Mouse (Mus musculus) kidney, embryonic 14.5 days (tissue): Measurements from ENCODE around the gene Ephb3. TPM values are rescaled to one million over a fixed set of nuclear protein-coding genes. Genes with fewer than 3 reads are reported as not detected.

Source experiments
- ATAC-seq: fragments of 200-750 bp; cut with Nextera tagmentation; 2 replicates; pipeline ENCODE4 v1.8.0; 2017; ENCODE audit warnings: moderate number of reproducible peaks, mild to moderate bottlenecking, moderate TSS enrichment, moderate library complexity; ENCODE audit not compliant: low FRiP score, low TSS enrichment
- H3K27ac ChIP-seq: fragments of 300-500 bp; sonication (generic); 2 replicates; pipeline ENCODE4 v1.5.1; 2014; ENCODE audit warnings: low read depth, mild to moderate bottlenecking, low read length, moderate library complexity, mixed read lengths
- H3K27me3 ChIP-seq: fragments of 300-500 bp; sonication (generic); 2 replicates; pipeline ENCODE4 v1.6.1; 2014; ENCODE audit warnings: mild to moderate bottlenecking, low read length; ENCODE audit not compliant: control insufficient read depth, insufficient read depth
- H3K36me3 ChIP-seq: fragments of 300-500 bp; sonication (generic); 2 replicates; pipeline ENCODE4 v1.6.1; 2014; ENCODE audit warnings: low read length, mixed read lengths; ENCODE audit not compliant: control insufficient read depth, insufficient read depth
- H3K4me1 ChIP-seq: fragments of 300-500 bp; sonication (generic); 2 replicates; pipeline ENCODE4 v1.6.1; 2014; ENCODE audit warnings: low read length, mixed read lengths; ENCODE audit not compliant: control insufficient read depth, insufficient read depth
- H3K4me2 ChIP-seq: fragments of 300-500 bp; sonication (generic); replicated peaks from 2 replicates; pipeline ENCODE4 v1.6.1; 2014; ENCODE audit warnings: low read depth, mild to moderate bottlenecking, low read length
- H3K4me3 ChIP-seq: fragments of 300-500 bp; sonication (generic); 2 replicates; pipeline ENCODE4 v1.5.1; 2014; ENCODE audit warnings: mild to moderate bottlenecking, low read length
- H3K9ac ChIP-seq: fragments of 300-500 bp; sonication (generic); 2 replicates; pipeline ENCODE4 v1.6.1; 2014; ENCODE audit warnings: low read depth, mild to moderate bottlenecking, low read length, moderate library complexity
- H3K9me3 ChIP-seq: fragments of 300-500 bp; sonication (generic); 2 replicates; pipeline ENCODE4 v1.6.1; 2016; ENCODE audit warnings: low read length; ENCODE audit not compliant: control insufficient read depth
- WGBS: fragments of 180-500 bp; shearing (Covaris S2); extraction: QIAGEN DNeasy Blood & Tissue Kit; methylation state at CpG from one replicate; pipeline ENCODE4 v1.1.7; 2014; 5-methylcytosine and 5-hydroxymethylcytosine counted together
- polyA plus RNA-seq: library from polyadenylated mRNA; unstranded; fragments of >200 nt; fragmentation: Nextera tagmentation; extraction: Ambion mirVana; gene quantifications from 2 replicates; pipeline ENCODE4 v1.2.1, GENCODE M21; 2014

The Ephb3 gene
- polyA plus RNA-seq, 1 experiment from 2014 or later: 12.8 TPM

GRCm38 (mm10) chr16:21211501-21211900 is 6.9 kb downstream of the Ephb3 start:
- ATAC-seq: peak; percentile 1; the same call in 1 of the 2 replicates
- H3K27ac ChIP-seq: peak overlapping the region; percentile 90; the same call in 1 of the 2 replicates
- 55% methylated on average over 4 of the region's 4 CpGs for WGBS
- H3K9me3 ChIP-seq: no peaks in the 10 kb centered on the region
- peaks cover 49% of the 10 kb centered on the region for H3K4me1 ChIP-seq
- H3K27me3 ChIP-seq: no peaks in the 10 kb centered on the region
- peak overlapping the region; percentile 45 for H3K9ac ChIP-seq
- H3K4me2 ChIP-seq: peak overlapping the region; percentile 63
- H3K4me3 ChIP-seq: peak overlapping the region; percentile 32
- H3K36me3 ChIP-seq: peaks cover 12% of the 10 kb centered on the region; the same call in 1 of the 2 replicates

DNA sequence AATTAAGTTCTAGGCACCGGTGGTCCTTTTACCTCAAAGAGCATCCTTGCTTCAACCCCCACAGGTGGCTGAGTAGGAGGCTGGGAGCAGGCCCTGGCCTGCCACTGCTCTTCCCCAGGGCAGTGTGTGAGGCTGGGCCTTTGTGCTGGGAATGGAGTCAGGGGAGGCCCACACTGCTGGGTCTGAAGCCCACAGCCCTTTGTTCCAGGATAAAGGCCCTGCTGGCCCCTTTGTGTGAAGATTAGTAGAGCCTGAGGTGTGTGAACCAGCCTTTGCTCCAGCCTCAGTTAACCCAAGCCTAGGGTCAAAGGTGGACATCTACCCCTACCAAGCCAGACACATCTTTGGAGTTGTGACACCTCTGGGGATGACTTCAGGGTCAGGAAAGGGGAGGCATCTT is 7.8 kb downstream of the Ephb3 start:
- no peak for ATAC-seq
- Histone ChIP-seq H3K9ac (no peak overlapping the region), H3K9me3 (no peaks in the 10 kb centered on the region), H3K4me1 (peaks cover 47% of the 10 kb centered on the region), H3K27me3 (no peaks in the 10 kb centered on the region), H3K27ac (no peak overlapping the region), H3K36me3 (peaks cover 16% of the 10 kb centered on the region; the same call in 1 of the 2 replicates), H3K4me3 (no peak overlapping the region), H3K4me2 (no peak overlapping the region)
- 37% methylated on average over 1 of the region's 1 CpGs for WGBS

- Histone ChIP-seq H3K27me3 (no peaks in the 10 kb centered on the region), H3K9ac (no peak overlapping the region), H3K4me3 (no peak overlapping the region), H3K36me3 (peaks cover 28% of the 10 kb centered on the region; the same call in 1 of the 2 replicates), H3K4me2 (no peak overlapping the region), H3K4me1 (peaks cover 47% of the 10 kb centered on the region), H3K9me3 (no peaks in the 10 kb centered on the region), H3K27ac (no peak overlapping the region)
- WGBS: 96% methylated on average over 7 of the region's 7 CpGs
- no peak for ATAC-seq
These were observed 9.4 kb downstream of the Ephb3 start for GRCm38 (mm10) chr16:21213939-21214338.

DNA sequence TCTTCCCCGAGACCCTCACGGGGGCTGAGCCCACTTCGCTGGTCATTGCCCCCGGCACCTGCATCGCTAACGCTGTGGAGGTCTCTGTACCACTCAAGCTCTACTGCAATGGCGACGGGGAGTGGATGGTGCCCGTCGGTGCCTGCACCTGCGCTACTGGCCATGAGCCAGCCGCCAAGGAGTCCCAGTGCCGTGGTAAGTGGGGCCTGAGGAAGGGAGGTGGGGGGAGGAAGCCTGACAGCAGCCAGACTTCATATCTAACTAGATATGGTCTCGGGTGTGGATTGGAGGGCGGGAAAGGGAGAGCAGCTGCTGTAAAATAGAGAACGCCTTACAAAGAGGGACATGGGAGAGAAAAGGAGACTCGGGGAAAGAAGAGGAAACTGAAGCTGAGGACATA is 10.2 kb downstream of the Ephb3 start:
- H3K4me2 ChIP-seq: no peak overlapping the region
- no peaks in the 10 kb centered on the region for H3K9me3 ChIP-seq
- H3K4me1 ChIP-seq: peaks cover 40% of the 10 kb centered on the region
- 85% methylated on average over 17 of the region's 17 CpGs for WGBS
- H3K4me3 ChIP-seq: no peak overlapping the region
- ATAC-seq: no peak
- no peaks in the 10 kb centered on the region for H3K27me3 ChIP-seq
- no peak overlapping the region for H3K27ac ChIP-seq
- peaks cover 31% of the 10 kb centered on the region; the same call in 1 of the 2 replicates for H3K36me3 ChIP-seq
- H3K9ac ChIP-seq: no peak overlapping the region

DNA sequence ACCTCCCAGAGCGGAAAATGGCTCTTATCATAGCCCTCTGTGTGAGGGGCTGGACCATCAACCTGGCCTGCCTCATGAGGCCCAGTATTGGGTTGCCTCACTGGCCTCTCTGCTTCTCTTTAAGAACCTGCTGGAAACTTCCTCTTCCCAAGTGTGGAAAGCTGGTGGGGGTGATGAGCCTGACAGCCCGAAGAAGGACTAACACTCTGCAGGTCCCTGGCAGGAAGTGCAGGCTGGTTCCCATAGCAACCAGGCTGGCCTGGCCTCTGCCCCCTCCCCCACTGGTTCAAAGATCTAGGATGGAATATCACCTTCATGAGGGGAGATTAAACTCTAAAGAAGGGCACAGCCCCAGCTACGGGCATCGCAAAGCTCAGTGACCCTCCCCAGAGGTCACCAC is 11.5 kb downstream of the Ephb3 start:
- Histone ChIP-seq H3K27me3 (no peaks in the 10 kb centered on the region), H3K4me3 (no peak overlapping the region), H3K9me3 (no peaks in the 10 kb centered on the region), H3K9ac (no peak overlapping the region), H3K4me2 (no peak overlapping the region), H3K36me3 (peaks cover 40% of the 10 kb centered on the region; the same call in 1 of the 2 replicates), H3K4me1 (peaks cover 30% of the 10 kb centered on the region), H3K27ac (no peak overlapping the region)
- WGBS: 20% methylated on average over 4 of the region's 4 CpGs
- ATAC-seq: no peak

DNA sequence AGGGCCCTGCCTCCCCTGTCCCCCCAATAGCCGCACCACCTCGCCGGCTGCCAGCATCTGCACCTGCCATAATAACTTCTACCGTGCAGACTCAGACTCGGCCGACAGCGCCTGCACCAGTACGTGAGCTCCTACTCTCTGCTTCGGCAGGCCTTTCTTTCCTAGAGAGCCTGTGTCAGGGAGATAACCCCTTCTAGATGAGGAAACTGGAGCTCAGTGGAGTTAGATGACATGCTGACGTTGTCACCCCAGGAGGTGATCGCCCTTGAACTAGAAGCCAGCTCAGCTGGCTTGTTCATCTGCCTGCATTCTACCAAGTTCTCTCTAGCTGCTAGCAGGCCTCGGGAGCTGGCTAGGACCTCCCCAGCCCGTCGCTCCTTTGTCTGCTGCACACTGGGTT is 12.7 kb downstream of the Ephb3 start:
- 81% methylated on average over 14 of the region's 14 CpGs for WGBS
- H3K27me3 ChIP-seq: no peaks in the 10 kb centered on the region
- no peak overlapping the region for H3K4me2 ChIP-seq
- no peak overlapping the region for H3K4me3 ChIP-seq
- H3K9me3 ChIP-seq: no peaks in the 10 kb centered on the region
- no peak overlapping the region for H3K27ac ChIP-seq
- no peak overlapping the region for H3K9ac ChIP-seq
- ATAC-seq: no peak
- peaks cover 52% of the 10 kb centered on the region; the same call in 1 of the 2 replicates for H3K36me3 ChIP-seq
- peaks cover 18% of the 10 kb centered on the region for H3K4me1 ChIP-seq

DNA sequence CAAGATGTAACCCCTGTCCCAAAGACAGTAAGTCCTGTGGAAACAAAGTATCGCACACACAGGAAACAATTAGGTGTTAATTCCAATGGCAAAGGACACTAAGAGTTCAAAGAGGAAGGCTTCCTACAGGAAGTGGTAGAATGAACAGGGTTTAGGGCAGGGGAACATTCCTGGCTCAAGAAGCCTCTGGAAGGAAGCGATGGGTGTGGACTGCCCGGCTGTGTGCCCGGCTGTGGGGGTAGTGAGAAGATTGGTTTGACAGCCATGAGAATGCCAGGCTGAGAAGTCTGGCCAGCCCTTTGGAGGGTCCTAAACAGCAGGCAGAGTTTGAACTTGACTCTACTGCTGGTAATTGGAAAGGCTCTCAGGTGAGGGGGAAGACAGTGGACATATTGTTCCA is 15.1 kb downstream of the Ephb3 start:
- H3K4me3 ChIP-seq: no peak overlapping the region
- peaks cover 54% of the 10 kb centered on the region; the same call in 1 of the 2 replicates for H3K36me3 ChIP-seq
- no peaks in the 10 kb centered on the region for H3K9me3 ChIP-seq
- no peak overlapping the region for H3K9ac ChIP-seq
- no peak for ATAC-seq
- WGBS: 84% methylated on average over 4 of the region's 4 CpGs
- no peak overlapping the region for H3K27ac ChIP-seq
- H3K4me2 ChIP-seq: no peak overlapping the region
- H3K27me3 ChIP-seq: no peaks in the 10 kb centered on the region
- peaks cover 15% of the 10 kb centered on the region for H3K4me1 ChIP-seq

DNA sequence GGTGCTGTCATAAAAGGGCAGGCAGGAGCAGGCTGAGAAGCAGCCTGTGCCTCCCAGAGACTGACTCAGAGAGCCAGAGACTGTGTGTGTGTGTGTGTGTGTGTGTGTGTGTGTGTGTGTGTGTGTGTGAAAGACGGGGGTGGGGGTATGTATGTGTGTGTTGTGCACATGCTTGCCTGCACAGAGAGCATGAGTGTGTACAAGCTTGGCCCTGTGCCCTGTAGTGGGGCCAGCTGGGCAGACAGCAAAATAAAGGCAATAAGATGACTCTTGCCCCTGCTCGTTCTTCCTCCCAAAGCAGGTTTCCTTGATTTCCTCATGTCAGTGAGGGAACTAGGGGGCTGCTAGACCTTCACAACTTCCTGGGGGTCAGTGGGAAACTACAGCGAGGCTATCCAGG is 18.5 kb downstream of the Ephb3 start:
- Histone ChIP-seq H3K9me3 (no peaks in the 10 kb centered on the region), H3K36me3 (peaks cover 41% of the 10 kb centered on the region; the same call in 1 of the 2 replicates), H3K9ac (no peak overlapping the region), H3K4me2 (no peak overlapping the region), H3K27me3 (0 out of 2 replicates have a peak, but pooled peaks cover 2% of the 10 kb centered on the region), H3K4me1 (no peaks in the 10 kb centered on the region), H3K4me3 (no peak overlapping the region), H3K27ac (no peak overlapping the region)
- no peak for ATAC-seq
- 78% methylated on average over 3 of the region's 3 CpGs for WGBS

GRCm38 (mm10) chr16:21224648-21225240 is 20.2 kb downstream of the Ephb3 start:
- no peak overlapping the region for H3K4me3 ChIP-seq
- H3K4me1 ChIP-seq: no peaks in the 10 kb centered on the region
- H3K4me2 ChIP-seq: no peak overlapping the region
- no peak overlapping the region for H3K9ac ChIP-seq
- no peak for ATAC-seq
- H3K27me3 ChIP-seq: 0 out of 2 replicates have a peak, but pooled peaks cover 3% of the 10 kb centered on the region
- peaks cover 29% of the 10 kb centered on the region; the same call in 1 of the 2 replicates for H3K36me3 ChIP-seq
- 53% methylated on average over 4 of the region's 4 CpGs for WGBS
- no peak overlapping the region for H3K27ac ChIP-seq
- no peaks in the 10 kb centered on the region for H3K9me3 ChIP-seq
